Mouse (Mus musculus): ENCODE data around the gene Ankrd50. TPM values are rescaled to one million over a fixed set of nuclear protein-coding genes. Genes with fewer than 3 reads are reported as not detected.

The Ankrd50 gene
- polyA plus RNA-seq, 2 experiments from 2014 or later: 5.5 TPM

GRCm38 (mm10) chr3:38463149-38463548 lies 21.5 kb downstream of the Ankrd50 start:
- no peak for ATAC-seq

GRCm38 (mm10) chr3:38461742-38462141 lies 22.9 kb downstream of the Ankrd50 start:
- no peak for ATAC-seq

- no peak for ATAC-seq
Measured at GRCm38 (mm10) chr3:38460250-38460624, 24.4 kb downstream of the Ankrd50 start.

GRCm38 (mm10) chr3:38459507-38460249 lies 25.0 kb downstream of the Ankrd50 start:
- no peak for ATAC-seq

GRCm38 (mm10) chr3:38457041-38457440 lies 27.6 kb downstream of the Ankrd50 start:
- ATAC-seq: no peak

GRCm38 (mm10) chr3:38452199-38452598 lies 32.4 kb downstream of the Ankrd50 start:
- no peak for ATAC-seq

- no peak for ATAC-seq
Measured at GRCm38 (mm10) chr3:38446586-38446985, 38.1 kb downstream of the Ankrd50 start.

- ATAC-seq: no peak
Measured at GRCm38 (mm10) chr3:38443875-38444274, 40.8 kb downstream of the Ankrd50 start.

- peak; percentile 86 for ATAC-seq
Measured at GRCm38 (mm10) chr3:38440564-38440991, 44.1 kb downstream of the Ankrd50 start.

GRCm38 (mm10) chr3:38436596-38436995 lies 48.0 kb downstream of the Ankrd50 start:
- ATAC-seq: no peak

- no peak for ATAC-seq
Measured at GRCm38 (mm10) chr3:38435828-38436227, 48.8 kb downstream of the Ankrd50 start.

GRCm38 (mm10) chr3:38434486-38434885 lies 50.2 kb downstream of the Ankrd50 start:
- no peak for ATAC-seq

GRCm38 (mm10) chr3:38433495-38434464 lies 50.9 kb downstream of the Ankrd50 start:
- no peak for ATAC-seq

- peak; percentile 30 for ATAC-seq
Measured at GRCm38 (mm10) chr3:38431461-38431860, 53.2 kb downstream of the Ankrd50 start.

GRCm38 (mm10) chr3:38431042-38431441 lies 53.6 kb downstream of the Ankrd50 start:
- ATAC-seq: peak; percentile 83

GRCm38 (mm10) chr3:38427200-38427599 lies 57.4 kb downstream of the Ankrd50 start:
- ATAC-seq: no peak

GRCm38 (mm10) chr3:38423966-38424365 lies 60.7 kb downstream of the Ankrd50 start:
- no peak for ATAC-seq

- ATAC-seq: no peak
Measured at GRCm38 (mm10) chr3:38419896-38420295, 64.7 kb downstream of the Ankrd50 start.

- no peak for ATAC-seq
Measured at GRCm38 (mm10) chr3:38415292-38415930, 69.2 kb downstream of the Ankrd50 start.

Measured in CD4-positive, CD25-positive, alpha-beta regulatory T cell, adult 4 months (primary cell).